Mouse (Mus musculus): Measurements from ENCODE around the gene Mup1. TPM values are rescaled to one million over a fixed set of nuclear protein-coding genes. Genes with fewer than 3 reads are reported as not detected.
"Not testable (repeated sequence)": the region's sequence is repeated elsewhere in the genome, so short reads cannot be mapped to it uniquely, and the experiment has no call there.

The Mup1 gene
- not detected in 2 replicates for polyA plus RNA-seq (2016; fragmentation: Nextera tagmentation; extraction: Ambion mirVana)

- not testable (repeated sequence) for H3K36me3 ChIP-seq; H3K27me3 ChIP-seq; H3K9me3 ChIP-seq; ATAC-seq (ENCODE audit: insufficient number of reproducible peaks, insufficient read depth, low FRiP score, low TSS enrichment, low read depth); H3K4me3 ChIP-seq (replicated peaks); H3K27ac ChIP-seq; H3K4me2 ChIP-seq; H3K4me1 ChIP-seq (replicated peaks); H3K9ac ChIP-seq (replicated peaks)
- 76% methylated on average over 2 of the region's 4 CpGs for WGBS
Measured at GRCm38 (mm10) chr4:60501860-60502259, at the start of gene Mup1. Gene Mup1, minus strand, starts transcription at chr4:60501960.

Other genes starting within 250 kb of the Mup1 start
- 0.33 TPM in 1 of 2 replicates, not detected in the other for gene Mup9, start 80.0 kb downstream of the Mup1 start, polyA plus RNA-seq (2016; fragmentation: Nextera tagmentation; extraction: Ambion mirVana)
- gene Mup10, start 80.2 kb upstream of the Mup1 start, polyA plus RNA-seq (2016; fragmentation: Nextera tagmentation; extraction: Ambion mirVana) = 0.58 TPM in 1 of 2 replicates, not detected in the other
- not detected in 2 replicates for gene Mup11, start 160.5 kb upstream of the Mup1 start, polyA plus RNA-seq (2016; fragmentation: Nextera tagmentation; extraction: Ambion mirVana)
- gene Mup12, start 239.4 kb upstream of the Mup1 start, polyA plus RNA-seq (2016; fragmentation: Nextera tagmentation; extraction: Ambion mirVana) = not detected in 2 replicates

Data from limb, embryonic 12.5 days (tissue).